Mouse (Mus musculus) CD4-positive, CD25-positive, alpha-beta regulatory T cell, adult 2 months (primary cell): ENCODE measurements at regions not wholly inside any gene's neighbourhood (a gene's known extent, or its start where the extent isn't known, plus 50 kb on each side); places are given as distances from the start of the nearest gene placed in this dataset.
"Not testable (repeated sequence)": the region's sequence is repeated elsewhere in the genome, so short reads cannot be mapped to it uniquely, and the experiment has no call there.

ENCODE experiments used
- DNase-seq: peaks from one replicate; pipeline ENCODE4 v3.0.0-alpha.2; 2012; ENCODE audit warnings: low read depth, low spot score

- no peak for DNase-seq
Measured at GRCm38 (mm10) chr13:5527400-5527799, 333.9 kb upstream of the Klf6 start.

- no peak for DNase-seq
Measured at GRCm38 (mm10) chr13:5540321-5540720, 321.0 kb upstream of the Klf6 start.

GRCm38 (mm10) chr13:5545521-5545920, 315.8 kb upstream of the Klf6 start:
- DNase-seq = no peak

GRCm38 (mm10) chr13:5546011-5546410, 315.3 kb upstream of the Klf6 start:
- no peak for DNase-seq

GRCm38 (mm10) chr13:5546937-5547336, 314.3 kb upstream of the Klf6 start:
- DNase-seq = no peak

- DNase-seq = no peak
Measured at GRCm38 (mm10) chr13:5548768-5549167, 312.5 kb upstream of the Klf6 start.

- DNase-seq = no peak
Measured at GRCm38 (mm10) chr13:5549175-5549574, 312.1 kb upstream of the Klf6 start.

GRCm38 (mm10) chr13:5549747-5550146, 311.5 kb upstream of the Klf6 start:
- DNase-seq = no peak

- no peak for DNase-seq
Measured at GRCm38 (mm10) chr13:5550354-5550753, 310.9 kb upstream of the Klf6 start.

GRCm38 (mm10) chr13:5551131-5551530, 310.2 kb upstream of the Klf6 start:
- no peak for DNase-seq

GRCm38 (mm10) chr13:5553461-5553860, 307.8 kb upstream of the Klf6 start:
- no peak for DNase-seq

- no peak for DNase-seq
Measured at GRCm38 (mm10) chr13:5558095-5558494, 303.2 kb upstream of the Klf6 start.

GRCm38 (mm10) chr13:5566479-5566878, 294.8 kb upstream of the Klf6 start:
- no peak for DNase-seq

GRCm38 (mm10) chr13:5566896-5567295, 294.4 kb upstream of the Klf6 start:
- no peak for DNase-seq

GRCm38 (mm10) chr13:5569579-5569978, 291.7 kb upstream of the Klf6 start:
- DNase-seq = no peak

- DNase-seq = no peak
Measured at GRCm38 (mm10) chr13:5570386-5570785, 290.9 kb upstream of the Klf6 start.

GRCm38 (mm10) chr13:5576568-5576967, 284.7 kb upstream of the Klf6 start:
- no peak for DNase-seq

- not testable (repeated sequence) for DNase-seq
Measured at GRCm38 (mm10) chr13:5583681-5584080, 277.6 kb upstream of the Klf6 start.

- no peak for DNase-seq
Measured at GRCm38 (mm10) chr13:5587196-5587595, 274.1 kb upstream of the Klf6 start.

- DNase-seq = no peak
Measured at GRCm38 (mm10) chr13:5591286-5591685, 270.0 kb upstream of the Klf6 start.

GRCm38 (mm10) chr13:5591837-5592555, 269.3 kb upstream of the Klf6 start:
- peak; percentile 45 for DNase-seq

GRCm38 (mm10) chr13:5592556-5593061, 268.7 kb upstream of the Klf6 start:
- DNase-seq = peak; percentile 32

- no peak for DNase-seq
Measured at GRCm38 (mm10) chr13:5601648-5602047, 259.6 kb upstream of the Klf6 start.
